Mouse (Mus musculus) spleen, adult 2 months (tissue): ENCODE measurements around the gene Psma5. TPM values are rescaled to one million over a fixed set of nuclear protein-coding genes. Genes with fewer than 3 reads are reported as not detected.

Source experiments
- DNase-seq, 2 experiments: peaks; one replicate each; pipeline versions ENCODE4 v3.0.0 to v3.0.0-alpha.2; 2012 to 2021; ENCODE audit warnings: low spot score in 2 of 2, low read depth in 1 of 2
- H3K27ac ChIP-seq: fragments of 200-500 bp; 2 replicates; pipeline ENCODE4 v1.5.1; 2012; ENCODE audit warnings: low read length, inconsistent platforms; ENCODE audit not compliant: insufficient read depth
- H3K27me3 ChIP-seq: fragments of 200-500 bp; 2 replicates; pipeline ENCODE4 v1.6.1; 2012; ENCODE audit warnings: mild to moderate bottlenecking, moderate library complexity, low read length, inconsistent platforms; ENCODE audit not compliant: control insufficient read depth, insufficient read depth
- H3K36me3 ChIP-seq: fragments of 200-500 bp; 2 replicates; pipeline ENCODE4 v1.6.1; 2012; ENCODE audit warnings: mild to moderate bottlenecking, low read length, inconsistent platforms; ENCODE audit not compliant: control insufficient read depth, insufficient read depth
- H3K4me1 ChIP-seq: fragments of 200-500 bp; 2 replicates; pipeline ENCODE4 v1.6.1; 2011; ENCODE audit warnings: inconsistent platforms; ENCODE audit not compliant: control insufficient read depth, insufficient read depth, insufficient read length
- H3K4me3 ChIP-seq: fragments of 200-500 bp; 2 replicates; pipeline ENCODE4 v1.5.1; 2011; ENCODE audit warnings: mild to moderate bottlenecking, inconsistent platforms; ENCODE audit not compliant: insufficient read depth, insufficient read length; ENCODE audit errors: extremely low read depth
- CTCF ChIP-seq: fragments of 200-500 bp; IDR thresholded peaks from 2 replicates; pipeline ENCODE4 v1.5.1; 2011; ENCODE audit warnings: mild to moderate bottlenecking, inconsistent platforms; ENCODE audit not compliant: insufficient read depth, insufficient read length, insufficient replicate concordance; ENCODE audit errors: extremely low read depth
- POLR2A ChIP-seq: fragments of 200-500 bp; IDR thresholded peaks from 2 replicates; pipeline ENCODE4 v1.6.1; 2011; ENCODE audit warnings: low read depth, low read length, inconsistent platforms
- WGBS: fragments of 180-500 bp; shearing (Covaris S2); methylation state at CpG from one replicate; pipeline ENCODE4 v1.1.7; 2018; 5-methylcytosine and 5-hydroxymethylcytosine counted together
- polyA plus RNA-seq: library from polyadenylated mRNA; depleted of rRNA; stranded (reverse); fragments of >200 nt; gene quantifications from 2 replicates; pipeline ENCODE4 v1.2.3, GENCODE M21; 2012

Gene Psma5
- polyA plus RNA-seq, 1 experiment: 21.3 TPM

DNA sequence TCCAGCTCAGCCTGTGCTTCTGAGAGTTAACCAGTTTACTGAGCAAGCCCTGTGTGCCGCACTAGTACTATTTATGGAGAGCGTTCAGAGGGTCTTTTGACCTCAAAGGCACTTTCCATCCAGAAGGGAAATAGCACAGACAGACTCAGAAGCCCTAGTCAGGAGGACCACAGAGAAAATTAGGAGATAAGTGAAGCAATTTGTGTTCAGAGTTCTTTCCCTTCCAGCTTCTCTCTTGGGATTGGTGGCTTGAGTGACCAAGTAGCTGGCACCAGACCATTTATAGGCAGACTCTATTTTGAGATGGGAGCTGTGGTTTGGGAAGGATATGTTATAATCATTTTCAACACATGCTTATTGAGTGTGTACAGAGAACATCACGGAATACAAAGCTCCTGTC is 49.7 kb downstream of the Psma5 start:
- no peak for DNase-seq
- Histone ChIP-seq H3K4me1 (no peaks in the 10 kb centered on the region), H3K36me3 (no peaks in the 10 kb centered on the region), H3K27ac (no peak overlapping the region), H3K4me3 (no peak overlapping the region), H3K27me3 (no peaks in the 10 kb centered on the region)
- 96% methylated on average over 3 of the region's 3 CpGs for WGBS
- no peak for TF ChIP-seq POLR2A
- TF ChIP-seq CTCF: no peak

DNA sequence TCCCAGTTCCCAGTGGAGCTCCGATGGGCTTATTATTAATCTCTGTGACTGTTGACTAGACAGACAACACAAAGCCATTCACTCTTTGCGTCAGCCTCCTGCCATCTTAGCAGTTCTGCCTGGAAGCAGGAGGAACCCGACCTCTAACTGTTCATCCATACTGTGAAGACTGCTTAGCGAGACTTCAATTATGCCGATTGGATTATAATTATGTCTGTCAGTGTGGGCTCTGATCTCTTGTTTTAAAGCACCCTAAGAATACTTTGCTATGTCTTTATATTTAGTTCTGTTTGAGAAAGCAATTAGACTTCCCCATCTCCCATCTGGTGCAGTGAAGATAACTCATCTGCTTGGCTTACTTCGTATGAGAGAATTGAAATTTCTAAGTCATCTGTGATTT is 50.8 kb downstream of the Psma5 start:
- H3K4me3 ChIP-seq: no peak overlapping the region

DNA sequence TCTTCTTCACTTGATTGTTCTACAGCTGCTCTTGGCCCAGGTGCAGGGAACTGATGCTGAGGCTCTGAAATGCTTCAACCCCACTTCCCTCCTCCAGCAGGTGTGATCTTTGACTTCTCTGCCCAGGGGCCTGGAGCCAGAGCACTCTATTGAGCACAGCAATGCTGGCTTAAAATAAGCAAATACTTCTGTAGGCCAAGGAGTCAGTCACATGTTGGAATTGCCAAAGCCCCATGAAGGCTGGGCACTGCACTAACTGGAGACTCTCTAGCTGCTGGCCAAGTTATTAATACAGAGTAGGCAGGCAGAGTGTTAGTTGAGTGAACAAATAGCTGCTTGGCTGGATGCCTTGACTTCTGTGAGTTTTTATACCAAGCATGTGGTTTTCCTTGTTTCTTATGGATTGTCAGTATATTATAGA is 54.2 kb downstream of the Psma5 start:
- no peak for DNase-seq
- Histone ChIP-seq H3K4me1 (no peaks in the 10 kb centered on the region), H3K27ac (no peak overlapping the region), H3K36me3 (no peaks in the 10 kb centered on the region), H3K27me3 (no peaks in the 10 kb centered on the region), H3K4me3 (no peak overlapping the region)
- TF ChIP-seq CTCF (no peak), POLR2A (no peak)

More for the DNA sequence above, 50.8 kb downstream of the Psma5 start:
- H3K27ac ChIP-seq: no peak overlapping the region
- WGBS: 92% methylated on average over 6 of the region's 6 CpGs
- H3K4me1 ChIP-seq: no peaks in the 10 kb centered on the region
- no peak for TF ChIP-seq POLR2A
- no peak for TF ChIP-seq CTCF
- no peaks in the 10 kb centered on the region for H3K27me3 ChIP-seq
- no peak for DNase-seq
- H3K36me3 ChIP-seq: no peaks in the 10 kb centered on the region

DNA sequence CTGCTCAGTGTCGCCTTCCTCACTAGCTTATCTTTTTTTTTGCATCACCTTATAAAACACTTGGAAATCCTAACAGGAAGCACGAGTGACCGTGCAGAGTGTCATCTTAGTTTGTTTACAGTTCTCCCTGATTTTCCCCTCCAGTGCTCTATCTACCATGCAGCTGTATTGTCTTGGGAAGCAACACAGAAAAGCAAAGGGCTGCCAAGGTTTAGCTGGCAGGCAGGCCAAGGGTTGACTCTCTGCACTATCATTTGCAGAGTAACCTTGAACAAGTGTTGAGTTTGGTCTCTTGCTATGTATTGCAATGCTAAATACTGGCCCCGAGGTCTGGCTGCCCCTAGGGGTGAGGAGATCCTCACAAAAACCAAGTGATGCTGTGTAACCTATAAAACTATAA is 55.0 kb downstream of the Psma5 start:
- no peak overlapping the region for H3K4me3 ChIP-seq
- 88% methylated on average over 4 of the region's 4 CpGs for WGBS
- H3K4me1 ChIP-seq: no peaks in the 10 kb centered on the region
- no peaks in the 10 kb centered on the region for H3K36me3 ChIP-seq
- H3K27ac ChIP-seq: no peak overlapping the region
- TF ChIP-seq POLR2A: no peak
- TF ChIP-seq CTCF: no peak
- DNase-seq: no peak
- no peaks in the 10 kb centered on the region for H3K27me3 ChIP-seq

DNA sequence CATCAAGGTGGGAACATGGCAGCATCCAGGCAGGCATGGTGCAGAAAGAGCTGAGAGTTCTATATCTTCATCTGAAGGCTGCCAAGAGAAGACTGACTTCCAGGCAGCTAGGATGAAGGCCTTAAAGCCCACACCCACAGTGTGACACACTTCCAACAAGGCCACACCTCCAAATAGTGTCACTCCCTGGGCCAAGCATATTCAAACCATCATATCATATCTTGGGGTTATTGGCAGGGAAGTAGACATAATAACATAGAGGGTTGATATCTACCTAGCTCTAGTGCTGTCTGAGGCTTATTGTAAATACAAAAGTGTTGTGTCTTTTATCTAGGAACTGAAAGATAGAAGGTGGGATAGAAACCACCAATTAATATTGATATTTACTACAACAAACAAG is 55.7 kb downstream of the Psma5 start:
- H3K4me3 ChIP-seq: no peak overlapping the region
- no peak overlapping the region for H3K27ac ChIP-seq
- H3K36me3 ChIP-seq: no peaks in the 10 kb centered on the region
- H3K4me1 ChIP-seq: no peaks in the 10 kb centered on the region
- no peaks in the 10 kb centered on the region for H3K27me3 ChIP-seq
- no peak for DNase-seq
- TF ChIP-seq POLR2A (no peak), CTCF (no peak)

DNA sequence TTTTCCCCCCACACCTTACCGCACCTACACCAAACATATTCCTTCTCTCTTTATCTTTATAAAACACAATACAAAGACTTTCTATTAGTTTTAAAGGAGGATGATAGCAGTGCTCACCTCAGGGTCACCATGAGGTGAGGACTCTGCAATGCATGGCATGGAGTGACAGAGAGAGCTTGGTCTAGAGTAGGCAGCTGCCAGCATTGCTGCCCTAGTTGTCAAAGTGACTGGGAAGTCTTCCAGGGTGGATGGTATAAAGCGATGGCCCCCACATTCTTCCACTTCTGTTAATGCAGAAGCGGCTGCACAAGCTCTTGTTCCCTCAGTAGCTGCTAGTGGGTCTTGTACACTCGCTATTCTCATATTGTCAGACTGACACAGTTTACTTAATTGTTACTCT is 56.4 kb downstream of the Psma5 start:
- H3K4me1 ChIP-seq: no peaks in the 10 kb centered on the region
- no peak overlapping the region for H3K4me3 ChIP-seq
- H3K36me3 ChIP-seq: no peaks in the 10 kb centered on the region
- TF ChIP-seq CTCF (no peak), POLR2A (no peak)
- 92% methylated on average over 4 of the region's 4 CpGs for WGBS
- DNase-seq: no peak
- no peak overlapping the region for H3K27ac ChIP-seq
- no peaks in the 10 kb centered on the region for H3K27me3 ChIP-seq

DNA sequence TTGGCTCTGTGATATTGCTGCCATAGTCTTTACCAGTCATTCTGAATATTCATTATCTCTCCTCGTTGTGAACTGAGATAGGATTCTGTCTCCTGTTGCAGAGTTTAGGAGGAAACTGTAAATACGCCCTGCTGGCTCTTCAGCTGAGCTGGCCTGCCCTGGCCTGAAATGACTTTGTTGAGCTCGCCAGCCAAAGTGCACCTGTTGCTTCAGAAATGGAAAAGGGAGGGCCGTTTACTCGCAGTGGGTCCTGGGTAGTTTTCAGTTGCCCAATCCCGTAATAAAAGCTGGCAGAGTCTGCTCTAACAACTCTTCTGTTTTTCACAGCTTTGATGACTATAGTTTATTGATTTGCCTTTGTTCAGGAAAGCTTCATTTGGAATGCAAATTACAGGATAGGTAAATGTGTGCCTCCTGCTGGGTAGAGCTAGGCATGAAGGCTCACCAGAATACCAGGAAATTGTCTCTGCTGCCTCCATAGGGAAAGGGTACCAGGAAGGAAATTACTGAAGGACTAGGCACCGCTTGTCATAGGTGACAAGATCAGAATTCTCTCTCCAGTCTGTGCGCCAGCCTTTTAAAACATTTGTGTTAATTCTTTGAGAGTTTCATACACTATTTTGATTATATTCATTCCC is 57.4 kb downstream of the Psma5 start:
- Histone ChIP-seq H3K27ac (no peak overlapping the region), H3K4me1 (no peaks in the 10 kb centered on the region), H3K27me3 (no peaks in the 10 kb centered on the region), H3K4me3 (no peak overlapping the region), H3K36me3 (no peaks in the 10 kb centered on the region)
- WGBS: 79% methylated on average over 8 of the region's 8 CpGs
- DNase-seq: no peak
- TF ChIP-seq POLR2A (no peak), CTCF (no peak)
